Mouse (Mus musculus) liver, postnatal 0 days (tissue): ENCODE results near the gene Ttpal.

Source experiments
- CTCF ChIP-seq: sonication (generic); IDR thresholded peaks from 2 replicates; pipeline ENCODE4 v1.5.1; 2016; ENCODE audit warnings: antibody characterized with exemption, low read depth
- EP300 ChIP-seq: IDR thresholded peaks from 2 replicates; pipeline ENCODE4 v1.6.1; 2016; ENCODE audit warnings: antibody characterized with exemption, low read depth, mild to moderate bottlenecking

- no peak for TF ChIP-seq EP300
- no peak for TF ChIP-seq CTCF
These were observed 64.9 kb downstream of the Ttpal start for GRCm38 (mm10) chr2:163667045-163667444.
